Mouse (Mus musculus) MEL (cell line): ENCODE results near the gene Sh3glb2.

Source experiments
- CTCF ChIP-seq, 3 experiments: IDR thresholded peaks in 2 of 3; conservative IDR thresholded peaks in 1 of 3; 2 replicates each; pipeline ENCODE4 v1.5.1; 2011 to 2012; ENCODE audit warnings: low read length in 3 of 3, low read depth in 2 of 3, mild to moderate bottlenecking in 2 of 3, improper control_type of control experiment in 1 of 3, inconsistent platforms in 1 of 3, mixed read lengths in 1 of 3, moderate library complexity in 1 of 3; ENCODE audit not compliant: control insufficient read depth in 1 of 3, insufficient read depth in 1 of 3, poor library complexity in 1 of 3, severe bottlenecking in 1 of 3
- ELF1 ChIP-seq: IDR thresholded peaks from 2 replicates; pipeline ENCODE4 v1.6.1; 2014; ENCODE audit warnings: low read depth, mild to moderate bottlenecking, inconsistent platforms, low read length, improper control_type of control experiment, moderate library complexity
- EP300 ChIP-seq, 2 experiments: IDR thresholded peaks; 2 replicates each; pipeline ENCODE4 v1.6.1; 2011; ENCODE audit warnings: improper control_type of control experiment in 2 of 2, low read length in 2 of 2, low read depth in 1 of 2, mild to moderate bottlenecking in 1 of 2
- ETS1 ChIP-seq: IDR thresholded peaks from 2 replicates; pipeline ENCODE4 v1.6.1; 2012; ENCODE audit warnings: low read depth, mild to moderate bottlenecking, inconsistent platforms, low read length, improper control_type of control experiment, moderate library complexity
- GATA1 ChIP-seq: IDR thresholded peaks from 2 replicates; pipeline ENCODE4 v1.6.1; 2011; ENCODE audit warnings: low read depth, low read length, improper control_type of control experiment
- MAFK ChIP-seq: IDR thresholded peaks from 2 replicates; pipeline ENCODE4 v1.6.1; 2011; ENCODE audit warnings: low read depth, mild to moderate bottlenecking, low read length, improper control_type of control experiment, borderline replicate concordance
- MAZ ChIP-seq: IDR thresholded peaks from 2 replicates; pipeline ENCODE4 v1.6.1; 2012; ENCODE audit warnings: low read depth, mild to moderate bottlenecking, inconsistent platforms, low read length, improper control_type of control experiment
- MEF2A ChIP-seq: IDR thresholded peaks from 2 replicates; pipeline ENCODE4 v1.6.1; 2014; ENCODE audit warnings: low read depth, mild to moderate bottlenecking, inconsistent platforms, low read length, improper control_type of control experiment; ENCODE audit not compliant: poor library complexity, insufficient replicate concordance, severe bottlenecking; ENCODE audit errors: extremely low read depth
- POLR2A ChIP-seq, 2 experiments: IDR thresholded peaks; 2 replicates each; pipeline ENCODE4 v1.6.1; 2011 to 2012; ENCODE audit warnings: low read length in 2 of 2, mild to moderate bottlenecking in 2 of 2, control low read depth in 1 of 2, improper control_type of control experiment in 1 of 2, low read depth in 1 of 2, moderate library complexity in 1 of 2; ENCODE audit not compliant: control insufficient read depth in 1 of 2, insufficient read depth in 1 of 2, poor library complexity in 1 of 2
- POLR2AphosphoS5 ChIP-seq: IDR thresholded peaks from 2 replicates; pipeline ENCODE4 v1.6.1; 2012; ENCODE audit warnings: low read depth, borderline replicate concordance, mild to moderate bottlenecking, inconsistent platforms, low read length, moderate library complexity, mixed read lengths
- TAL1 ChIP-seq: IDR thresholded peaks from 2 replicates; pipeline ENCODE4 v1.6.1; 2012; ENCODE audit warnings: mild to moderate bottlenecking, inconsistent platforms, low read length, moderate library complexity, mixed read lengths
- TCF12 ChIP-seq: IDR thresholded peaks from 2 replicates; pipeline ENCODE4 v1.6.1; 2014; ENCODE audit warnings: low read depth, mild to moderate bottlenecking, inconsistent platforms, low read length, improper control_type of control experiment, moderate library complexity
- ZNF384 ChIP-seq: IDR thresholded peaks from 2 replicates; pipeline ENCODE4 v1.6.1; 2012; ENCODE audit warnings: low read depth, mild to moderate bottlenecking, inconsistent platforms, low read length, improper control_type of control experiment

DNA sequence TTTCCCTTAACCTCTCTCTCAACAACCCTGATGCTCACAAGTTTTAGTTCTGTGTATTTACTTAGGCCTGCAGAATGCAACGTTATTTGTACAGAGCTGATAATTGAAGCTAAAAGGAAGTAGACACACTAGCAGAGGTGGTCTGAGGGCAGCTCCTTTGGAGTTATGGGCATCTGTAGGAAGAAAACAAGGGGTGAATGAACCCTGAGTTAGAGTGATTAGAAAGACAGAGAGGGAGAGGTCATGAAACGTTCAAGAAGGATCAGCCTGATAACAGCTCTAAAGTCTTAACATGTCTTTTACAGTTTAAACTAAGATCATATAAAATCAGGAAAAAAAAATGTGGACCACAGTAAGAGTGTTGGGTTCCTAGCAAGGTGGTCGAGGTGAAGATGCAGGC lies 49.8 kb downstream of the Sh3glb2 start:
- peak; percentile 52 for TF ChIP-seq TAL1
- TF ChIP-seq CTCF (IDR thresholded peaks at IDR 0.05 in 2 of 3, conservative IDR thresholded peaks at IDR 0.05 in 1 of 3; ENCODE audit: control insufficient read depth in 1 of 3, insufficient read depth in 1 of 3, low read depth in 2 of 3, low read length in 3 of 3, poor library complexity in 1 of 3, severe bottlenecking in 1 of 3): no peak
- no peak for TF ChIP-seq POLR2A (IDR thresholded peaks at IDR 0.05; ENCODE audit: control insufficient read depth in 1 of 2, insufficient read depth in 1 of 2, low read depth in 1 of 2, low read length in 2 of 2, poor library complexity in 1 of 2)
- peak; percentile 66 to 78; a peak in 3 of 4 replicates for TF ChIP-seq EP300 (IDR thresholded peaks at IDR 0.05; ENCODE audit: low read depth in 1 of 2, low read length in 2 of 2)
- TF ChIP-seq TCF12: no peak
- TF ChIP-seq MAFK: no peak
- TF ChIP-seq ETS1: no peak
- no peak for TF ChIP-seq POLR2AphosphoS5
- no peak for TF ChIP-seq MAZ
- peak; percentile 49 for TF ChIP-seq GATA1
- TF ChIP-seq ELF1: no peak
- TF ChIP-seq ZNF384: no peak
- no peak for TF ChIP-seq MEF2A
